Mouse (Mus musculus) heart, embryonic 11.5 days (tissue): Measurements from ENCODE around the gene Lmntd1. TPM values are rescaled to one million over a fixed set of nuclear protein-coding genes. Genes with fewer than 3 reads are reported as not detected.

ENCODE experiments used
- ATAC-seq: fragments of 200-750 bp; cut with Nextera tagmentation; replicated peaks from 2 replicates; pipeline ENCODE4 v1.8.0; 2017; ENCODE audit warnings: moderate library complexity; ENCODE audit not compliant: insufficient number of reproducible peaks, low FRiP score, low TSS enrichment
- H3K27ac ChIP-seq: fragments of 300-500 bp; sonication (generic); 2 replicates; pipeline ENCODE4 v1.5.1; 2014; ENCODE audit warnings: mild to moderate bottlenecking, low read depth, low read length
- H3K27me3 ChIP-seq: fragments of 300-500 bp; sonication (generic); 2 replicates; pipeline ENCODE4 v1.6.1; 2014; ENCODE audit warnings: mild to moderate bottlenecking, low read length, mixed read lengths; ENCODE audit not compliant: control insufficient read depth, insufficient read depth
- H3K36me3 ChIP-seq: fragments of 300-500 bp; sonication (generic); 2 replicates; pipeline ENCODE4 v1.6.1; 2014; ENCODE audit warnings: mild to moderate bottlenecking, low read length, moderate library complexity, mixed read lengths; ENCODE audit not compliant: control insufficient read depth, insufficient read depth
- H3K4me1 ChIP-seq: fragments of 300-500 bp; sonication (generic); 2 replicates; pipeline ENCODE4 v1.6.1; 2014; ENCODE audit warnings: low read length; ENCODE audit not compliant: control insufficient read depth, insufficient read depth
- H3K4me2 ChIP-seq: fragments of 300-500 bp; sonication (generic); 2 replicates; pipeline ENCODE4 v1.6.1; 2014; ENCODE audit warnings: mild to moderate bottlenecking, moderate library complexity
- H3K4me3 ChIP-seq: fragments of 300-500 bp; sonication (generic); 2 replicates; pipeline ENCODE4 v1.5.1; 2014; ENCODE audit warnings: low read depth, low read length
- H3K9ac ChIP-seq: fragments of 300-500 bp; sonication (generic); 2 replicates; pipeline ENCODE4 v1.6.1; 2014; ENCODE audit warnings: mild to moderate bottlenecking, low read depth, low read length, moderate library complexity
- H3K9me3 ChIP-seq: fragments of 300-500 bp; sonication (generic); replicated peaks from 2 replicates; pipeline ENCODE4 v1.6.1; 2016; ENCODE audit warnings: low read length; ENCODE audit not compliant: control insufficient read depth
- WGBS: fragments of 180-500 bp; shearing (Covaris S2); extraction: QIAGEN DNeasy Blood & Tissue Kit; methylation state at CpG from one replicate; pipeline ENCODE4 v1.1.7; 2014; ENCODE audit not compliant: insufficient replicate concordance; 5-methylcytosine and 5-hydroxymethylcytosine counted together
- polyA plus RNA-seq: library from polyadenylated mRNA; unstranded; fragments of >200 nt; fragmentation: Nextera tagmentation; extraction: Ambion mirVana; gene quantifications from 2 replicates; pipeline ENCODE4 v1.2.1, GENCODE M21; 2014

Lmntd1 gene
- polyA plus RNA-seq, 1 experiment from 2014 or later: 4.5 TPM

DNA sequence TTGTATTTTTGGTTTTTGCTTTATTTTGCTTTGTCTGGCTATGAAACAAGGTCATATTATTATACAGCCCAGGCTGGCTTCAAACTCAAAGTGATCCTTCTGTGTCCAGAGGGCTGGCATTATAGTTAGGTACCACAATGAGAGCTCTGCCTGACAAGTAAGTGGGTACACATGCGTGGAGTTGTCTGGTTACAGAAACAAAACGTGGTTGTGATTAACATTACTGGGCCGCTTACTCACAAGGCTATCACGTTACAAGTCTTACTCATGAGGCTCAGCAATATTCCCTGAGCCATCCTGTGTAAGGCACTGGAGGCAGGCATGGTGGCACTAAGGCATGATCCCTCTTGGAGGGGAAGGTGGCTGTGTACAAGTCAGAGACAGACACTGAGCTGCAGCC is 49.4 kb downstream of the Lmntd1 start:
- Histone ChIP-seq H3K36me3 (no peaks in the 10 kb centered on the region), H3K27ac (no peak overlapping the region), H3K9ac (no peak overlapping the region), H3K27me3 (no peaks in the 10 kb centered on the region), H3K4me3 (no peak overlapping the region), H3K9me3 (peaks cover 3% of the 10 kb centered on the region; the same call in 1 of the 2 replicates), H3K4me1 (no peaks in the 10 kb centered on the region), H3K4me2 (no peak overlapping the region)
- ATAC-seq: no peak
- 64% methylated on average over 4 of the region's 4 CpGs for WGBS

DNA sequence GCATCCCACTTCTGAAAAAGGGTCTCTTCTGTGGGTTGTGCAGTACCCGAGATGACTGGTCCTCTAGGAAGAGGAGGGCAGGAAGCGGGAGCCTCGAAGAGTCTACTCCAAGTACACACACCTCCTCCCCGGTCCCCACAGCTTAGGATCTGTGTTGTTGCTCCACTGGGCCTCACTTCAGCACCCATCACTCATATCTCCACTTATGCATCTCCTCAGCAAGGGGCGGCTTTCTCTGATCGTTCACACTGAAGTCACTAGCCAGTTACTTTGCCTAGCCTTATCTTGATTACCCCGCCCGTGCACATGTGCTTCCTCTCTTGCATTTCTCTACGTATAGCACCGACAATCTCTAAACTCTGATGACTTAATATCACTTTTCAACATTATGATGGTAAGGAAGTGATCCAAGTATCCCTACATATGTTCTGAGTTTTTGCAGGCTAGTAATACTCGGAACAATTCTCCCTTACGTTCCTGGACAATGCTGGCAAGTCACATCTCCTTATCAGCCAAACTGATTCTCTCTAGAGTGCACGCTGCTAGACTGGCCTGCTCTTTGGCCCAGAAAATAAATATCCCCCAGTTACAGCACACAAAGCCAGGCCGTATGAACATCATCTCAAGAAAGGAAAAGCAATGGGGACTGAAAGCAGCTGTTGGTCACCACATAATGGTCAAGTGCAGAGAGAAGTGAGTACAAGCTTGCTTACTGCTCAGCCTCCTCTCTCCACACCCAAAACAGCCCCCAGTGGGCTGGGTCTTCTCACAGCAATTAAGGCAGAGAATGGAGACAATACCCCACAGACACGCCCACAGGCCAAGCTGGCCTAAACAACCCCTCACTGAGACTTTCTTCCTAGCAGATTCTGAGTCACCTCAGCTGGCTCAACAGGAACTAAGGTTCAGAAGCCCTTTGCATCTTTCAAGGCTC is 56.8 kb downstream of the Lmntd1 start:
- Histone ChIP-seq H3K4me2 (no peak overlapping the region), H3K27ac (no peak overlapping the region), H3K9ac (no peak overlapping the region), H3K4me3 (no peak overlapping the region), H3K36me3 (no peaks in the 10 kb centered on the region), H3K4me1 (peaks cover 4% of the 10 kb centered on the region; the same call in 1 of the 2 replicates), H3K27me3 (no peaks in the 10 kb centered on the region), H3K9me3 (no peaks in the 10 kb centered on the region)
- no peak for ATAC-seq
- WGBS: 58% methylated on average over 15 of the region's 15 CpGs

DNA sequence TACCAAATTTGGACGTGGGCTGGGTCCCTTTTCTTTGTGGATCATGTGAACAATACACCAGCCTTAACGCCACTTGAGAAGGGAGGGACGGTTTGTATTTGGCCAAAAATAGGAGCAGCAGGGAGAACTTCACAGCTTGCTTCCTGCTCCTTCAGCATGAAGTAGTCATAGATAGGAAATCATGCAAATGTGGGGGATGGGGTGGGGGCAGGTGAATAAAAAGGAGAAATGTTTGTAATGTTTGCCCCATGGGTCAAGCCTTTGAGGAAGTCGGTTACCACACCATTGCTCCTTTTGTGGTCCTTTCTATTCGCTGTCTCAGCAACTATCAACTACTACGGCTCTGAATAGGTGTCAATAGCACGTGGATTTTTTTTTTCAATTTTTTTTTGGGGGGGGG is 60.9 kb downstream of the Lmntd1 start:
- 73% methylated on average over 7 of the region's 7 CpGs for WGBS

DNA sequence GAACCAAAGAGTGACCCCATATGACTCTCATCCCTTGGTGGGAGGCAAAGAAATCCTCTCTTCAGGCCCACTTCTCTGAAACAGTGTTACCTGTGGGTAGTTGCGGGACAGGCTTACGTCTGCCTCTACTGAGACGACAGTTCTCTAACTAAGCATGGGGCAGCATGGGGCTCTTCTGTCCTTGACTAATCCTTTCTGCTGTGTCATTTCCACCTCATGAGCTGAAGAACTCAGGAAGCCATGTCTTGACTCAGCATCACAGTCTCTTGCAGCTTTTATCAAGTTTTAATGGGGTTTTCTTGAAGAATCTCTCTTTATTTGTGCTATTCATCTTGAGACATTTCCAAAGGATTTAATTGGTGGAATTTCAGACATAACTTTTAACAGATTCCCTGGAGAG is 61.3 kb downstream of the Lmntd1 start:
- no peak overlapping the region for H3K4me2 ChIP-seq
- H3K4me1 ChIP-seq: peaks cover 4% of the 10 kb centered on the region; the same call in 1 of the 2 replicates
- H3K9me3 ChIP-seq: no peaks in the 10 kb centered on the region
- ATAC-seq: no peak
- no peaks in the 10 kb centered on the region for H3K27me3 ChIP-seq
- WGBS: 71% methylated on average over 3 of the region's 3 CpGs
- no peak overlapping the region for H3K27ac ChIP-seq
- no peak overlapping the region for H3K4me3 ChIP-seq
- no peak overlapping the region for H3K9ac ChIP-seq
- H3K36me3 ChIP-seq: no peaks in the 10 kb centered on the region

More for the DNA sequence above, 60.9 kb downstream of the Lmntd1 start:
- Histone ChIP-seq H3K4me1 (peaks cover 4% of the 10 kb centered on the region; the same call in 1 of the 2 replicates), H3K27ac (no peak overlapping the region), H3K4me3 (no peak overlapping the region), H3K9me3 (no peaks in the 10 kb centered on the region), H3K4me2 (no peak overlapping the region), H3K36me3 (no peaks in the 10 kb centered on the region), H3K9ac (no peak overlapping the region), H3K27me3 (no peaks in the 10 kb centered on the region)
- no peak for ATAC-seq

DNA sequence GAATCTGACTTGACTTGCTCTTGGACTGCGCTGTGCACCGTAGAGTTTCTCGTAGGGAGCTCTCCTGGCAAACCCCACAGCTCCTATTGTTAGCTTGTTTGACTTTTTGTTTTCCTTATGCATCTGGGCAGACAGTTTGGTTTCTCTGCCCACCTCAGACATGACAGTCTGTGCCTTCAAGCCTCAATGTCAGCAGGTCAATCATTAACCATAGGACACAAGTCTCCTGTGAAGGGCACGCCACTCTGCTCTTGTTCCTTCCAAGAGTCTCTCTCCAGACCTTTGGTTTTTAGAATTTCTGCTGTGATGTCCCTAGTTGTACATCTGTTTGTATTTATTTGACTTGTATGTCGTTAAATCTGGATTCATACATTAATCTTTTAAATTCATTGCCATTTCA is 63.1 kb downstream of the Lmntd1 start:
- Histone ChIP-seq H3K4me2 (no peak overlapping the region), H3K9me3 (no peaks in the 10 kb centered on the region), H3K27me3 (no peaks in the 10 kb centered on the region), H3K27ac (no peak overlapping the region), H3K9ac (no peak overlapping the region), H3K4me1 (peaks cover 4% of the 10 kb centered on the region; the same call in 1 of the 2 replicates), H3K36me3 (no peaks in the 10 kb centered on the region), H3K4me3 (no peak overlapping the region)
- WGBS: 86% methylated on average over 5 of the region's 5 CpGs
- no peak for ATAC-seq

DNA sequence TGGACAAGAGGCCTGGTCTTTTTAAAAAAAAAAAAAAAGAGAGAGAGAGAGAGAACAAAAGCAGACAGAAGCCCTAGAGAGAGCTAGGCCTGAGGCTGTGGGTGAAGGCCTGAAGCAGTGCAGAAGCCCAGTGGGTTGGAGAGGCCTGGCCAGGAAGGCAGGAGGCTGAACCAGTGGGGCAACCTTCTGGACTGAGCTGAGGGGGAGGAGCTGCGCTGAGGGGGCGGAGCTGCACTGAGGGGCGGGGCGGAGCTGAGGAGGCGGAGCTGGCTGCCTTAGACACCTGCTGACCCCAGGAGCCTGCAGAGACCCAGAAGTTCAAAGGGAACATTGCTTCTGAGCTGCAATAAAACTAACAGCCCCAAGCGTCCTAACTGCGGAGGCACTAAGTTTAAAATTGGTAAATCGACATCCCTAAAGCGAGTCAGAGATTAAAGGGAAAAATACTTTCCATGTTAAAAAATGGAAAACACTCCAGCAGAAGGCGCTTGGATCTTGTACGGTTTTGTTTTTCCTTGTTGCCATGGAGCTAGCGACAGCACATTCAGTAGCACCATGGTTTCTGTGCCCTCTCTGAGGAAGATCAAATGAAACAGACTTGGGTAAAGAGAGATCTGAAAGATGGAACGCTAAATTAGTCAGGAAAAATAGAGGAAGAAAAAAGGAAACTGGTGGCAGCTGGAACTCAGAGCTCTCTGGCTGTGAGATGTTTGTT is 68.0 kb downstream of the Lmntd1 start:
- no peak for ATAC-seq
- Histone ChIP-seq H3K4me2 (no peak overlapping the region), H3K9ac (no peak overlapping the region), H3K9me3 (peaks cover 4% of the 10 kb centered on the region), H3K27me3 (no peaks in the 10 kb centered on the region), H3K4me3 (no peak overlapping the region), H3K36me3 (no peaks in the 10 kb centered on the region), H3K27ac (no peak overlapping the region), H3K4me1 (peaks cover 3% of the 10 kb centered on the region; the same call in 1 of the 2 replicates)
- WGBS: 33% methylated on average over 13 of the region's 13 CpGs

DNA sequence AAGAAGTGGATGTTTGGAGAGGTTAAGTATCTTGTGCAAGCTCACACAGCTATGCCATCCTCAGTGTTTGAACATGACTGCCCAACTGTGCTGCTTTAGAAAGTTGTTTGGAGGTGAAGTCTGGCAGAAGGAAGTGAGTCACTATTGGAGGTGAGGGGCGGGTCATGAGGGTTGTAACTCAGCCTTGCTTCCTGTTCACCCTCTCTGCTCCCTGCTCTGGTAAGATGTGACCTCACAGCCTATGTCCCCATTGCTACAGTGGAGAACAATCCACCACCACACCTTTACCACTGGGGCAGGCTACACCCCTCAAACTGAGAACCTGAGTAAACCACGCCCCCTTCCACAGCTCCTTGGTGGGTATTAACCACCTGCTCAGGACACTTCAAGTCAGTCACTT is 69.3 kb downstream of the Lmntd1 start:
- Histone ChIP-seq H3K27me3 (no peaks in the 10 kb centered on the region), H3K4me2 (no peak overlapping the region), H3K9me3 (peaks cover 4% of the 10 kb centered on the region), H3K36me3 (no peaks in the 10 kb centered on the region), H3K27ac (no peak overlapping the region), H3K9ac (no peak overlapping the region), H3K4me1 (peaks cover 3% of the 10 kb centered on the region; the same call in 1 of the 2 replicates), H3K4me3 (no peak overlapping the region)
- 92% methylated on average over 2 of the region's 2 CpGs for WGBS
- no peak for ATAC-seq

DNA sequence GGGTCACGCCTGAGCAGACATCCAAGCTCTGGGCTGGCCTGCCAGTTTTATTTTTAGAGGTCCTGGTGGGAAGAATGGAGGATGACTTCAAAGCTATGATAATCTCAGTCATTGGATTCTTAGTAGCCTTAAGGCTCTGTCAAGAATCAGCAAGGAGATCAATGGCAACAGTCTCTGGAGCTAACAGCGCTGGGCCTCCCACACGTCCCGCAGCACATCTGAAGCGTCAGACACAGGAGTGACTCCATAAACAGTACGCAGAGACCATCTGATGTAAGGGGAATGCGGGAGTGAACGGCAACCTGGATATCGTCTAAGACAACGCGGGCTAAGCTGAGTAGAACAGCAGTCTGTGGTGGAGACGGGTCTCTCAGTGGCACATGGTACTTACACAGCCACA is 69.8 kb downstream of the Lmntd1 start:
- Histone ChIP-seq H3K27me3 (no peaks in the 10 kb centered on the region), H3K4me3 (no peak overlapping the region), H3K4me1 (peaks cover 5% of the 10 kb centered on the region; the same call in 1 of the 2 replicates), H3K9ac (no peak overlapping the region), H3K4me2 (no peak overlapping the region), H3K36me3 (no peaks in the 10 kb centered on the region), H3K9me3 (peaks cover 4% of the 10 kb centered on the region), H3K27ac (no peak overlapping the region)
- ATAC-seq: no peak
- whole genome bisulfite sequencing: 51% methylated on average over 12 of the region's 12 CpGs
